Mouse (Mus musculus) large intestine, adult 2 months (tissue): Measurements from ENCODE around the gene Prelp. TPM values are rescaled to one million over a fixed set of nuclear protein-coding genes. Genes with fewer than 3 reads are reported as not detected.

Experiments
- DNase-seq: peaks from one replicate; pipeline ENCODE4 v3.0.0-alpha.2; 2012; ENCODE audit warnings: low read depth, low spot score
- WGBS: fragments of 180-500 bp; shearing (Covaris S2); methylation state at CpG from one replicate; pipeline ENCODE4 v1.1.7; 2018; 5-methylcytosine and 5-hydroxymethylcytosine counted together
- polyA plus RNA-seq: library from polyadenylated mRNA; depleted of rRNA; stranded (reverse); fragments of >200 nt; gene quantifications from 2 replicates; pipeline ENCODE4 v1.2.3, GENCODE M21; 2012

Gene Prelp
- polyA plus RNA-seq, 1 experiment = 26.8 TPM

GRCm38 (mm10) chr1:133907949-133908658 lies 13.1 kb downstream of the Prelp start, which contains the start of gene Optc:
Optc (minus strand) TSS chr1:133907999.
- DNase-seq = no peak
- 8% methylated on average over 30 of the region's 30 CpGs for WGBS

GRCm38 (mm10) chr1:133906420-133906819 lies 14.8 kb downstream of the Prelp start:
- no peak for DNase-seq
- WGBS = 47% methylated on average over 12 of the region's 12 CpGs

GRCm38 (mm10) chr1:133900825-133901224 lies 20.4 kb downstream of the Prelp start:
- 75% methylated on average over 9 of the region's 9 CpGs for WGBS
- DNase-seq = no peak

- WGBS = 62% methylated on average over 9 of the region's 9 CpGs
- no peak for DNase-seq
These were observed 22.1 kb downstream of the Prelp start for GRCm38 (mm10) chr1:133899043-133899542.

- DNase-seq = no peak
- 73% methylated on average over 6 of the region's 6 CpGs for WGBS
These were observed 23.9 kb downstream of the Prelp start for GRCm38 (mm10) chr1:133897293-133897692.

- DNase-seq = no peak
- WGBS = 35% methylated on average over 5 of the region's 5 CpGs
These were observed 29.7 kb downstream of the Prelp start for GRCm38 (mm10) chr1:133891489-133891888.

GRCm38 (mm10) chr1:133889949-133890598 lies 31.1 kb downstream of the Prelp start:
- WGBS = 57% methylated on average over 20 of the region's 20 CpGs

GRCm38 (mm10) chr1:133887538-133888250 lies 33.5 kb downstream of the Prelp start:
- DNase-seq = no peak
- 43% methylated on average over 5 of the region's 5 CpGs for WGBS

More at GRCm38 (mm10) chr1:133889949-133890598, 31.1 kb downstream of the Prelp start:
- no peak for DNase-seq

- no peak for DNase-seq
- 32% methylated on average over 8 of the region's 8 CpGs for WGBS
These were observed 34.2 kb downstream of the Prelp start for GRCm38 (mm10) chr1:133887044-133887443.

- DNase-seq = no peak
- WGBS = 64% methylated on average over 6 of the region's 6 CpGs
These were observed 34.8 kb downstream of the Prelp start for GRCm38 (mm10) chr1:133886431-133886830.

GRCm38 (mm10) chr1:133885811-133886210 lies 35.4 kb downstream of the Prelp start:
- 58% methylated on average over 7 of the region's 7 CpGs for WGBS
- no peak for DNase-seq

- DNase-seq = no peak
- WGBS = 88% methylated on average over 9 of the region's 9 CpGs
These were observed 36.5 kb downstream of the Prelp start for GRCm38 (mm10) chr1:133884746-133885145.

- no peak for DNase-seq
- WGBS = 92% methylated on average over 6 of the region's 6 CpGs
These were observed 37.1 kb downstream of the Prelp start for GRCm38 (mm10) chr1:133884090-133884489.

GRCm38 (mm10) chr1:133882283-133883217 lies 38.7 kb downstream of the Prelp start:
- peak; percentile 65 for DNase-seq
- WGBS = 32% methylated on average over 11 of the region's 11 CpGs

GRCm38 (mm10) chr1:133881813-133882212 lies 39.4 kb downstream of the Prelp start:
- WGBS = 80% methylated on average over 6 of the region's 6 CpGs
- DNase-seq = no peak

- no peak for DNase-seq
- WGBS = 84% methylated on average over 12 of the region's 12 CpGs
These were observed 42.3 kb downstream of the Prelp start for GRCm38 (mm10) chr1:133878825-133879423.

GRCm38 (mm10) chr1:133876936-133877335 lies 44.3 kb downstream of the Prelp start:
- 48% methylated on average over 7 of the region's 7 CpGs for WGBS
- DNase-seq = no peak

- no peak for DNase-seq
- WGBS = 87% methylated on average over 6 of the region's 6 CpGs
These were observed 48.0 kb downstream of the Prelp start for GRCm38 (mm10) chr1:133873086-133873813.
